Mouse (Mus musculus) thymus, postnatal 0 days (tissue): ENCODE data around the gene Dolpp1. TPM values are rescaled to one million over a fixed set of nuclear protein-coding genes. Genes with fewer than 3 reads are reported as not detected.
"Not testable (repeated sequence)": the region's sequence is repeated elsewhere in the genome, so short reads cannot be mapped to it uniquely, and the experiment has no call there.

Source experiments
- DNase-seq: peaks from one replicate; pipeline ENCODE4 v3.0.0-alpha.2; 2015; ENCODE audit warnings: low spot score
- polyA plus RNA-seq: library from polyadenylated mRNA; unstranded; fragments of >200 nt; fragmentation: Nextera tagmentation; extraction: Ambion mirVana; gene quantifications from 2 replicates; pipeline ENCODE4 v1.2.1, GENCODE M21; 2015

Gene Dolpp1
- polyA plus RNA-seq, 1 experiment from 2014 or later: 27.8 TPM

DNA sequence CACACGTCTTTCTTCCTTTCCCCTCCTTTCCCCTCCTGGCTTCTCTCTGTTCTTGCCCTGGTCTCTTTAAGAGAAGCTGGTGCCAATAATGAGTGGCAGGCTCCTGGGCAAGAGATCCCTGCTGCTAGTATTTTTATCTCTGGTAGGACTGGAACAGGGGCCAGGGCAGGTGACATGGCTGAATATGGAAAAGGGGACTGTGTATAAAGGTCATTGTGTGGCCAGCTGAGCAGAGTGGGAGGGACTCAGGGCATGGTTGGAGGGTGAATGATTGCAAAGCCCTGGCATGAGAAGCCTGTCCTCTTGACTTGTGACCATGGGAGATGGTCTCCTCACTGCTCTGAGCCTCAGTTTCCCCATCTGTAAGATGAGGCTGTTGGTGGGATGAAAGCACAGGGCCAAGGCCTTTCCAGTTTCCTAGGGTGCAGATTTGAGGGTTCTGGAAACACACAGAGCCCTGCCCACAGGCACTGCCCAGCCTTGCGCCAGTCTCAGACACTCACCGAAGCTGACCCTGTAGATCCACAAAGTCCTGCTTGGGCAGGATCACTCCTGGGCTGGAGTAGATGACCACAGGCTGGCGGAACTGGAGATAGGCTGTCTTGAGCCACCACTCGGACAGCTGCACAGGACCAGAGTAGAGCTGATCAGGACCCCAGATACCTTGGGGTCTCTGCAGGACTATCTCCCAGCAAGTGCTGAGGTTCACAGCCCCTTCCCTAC lies 17.6 kb downstream of the Dolpp1 start:
- no peak for DNase-seq

DNA sequence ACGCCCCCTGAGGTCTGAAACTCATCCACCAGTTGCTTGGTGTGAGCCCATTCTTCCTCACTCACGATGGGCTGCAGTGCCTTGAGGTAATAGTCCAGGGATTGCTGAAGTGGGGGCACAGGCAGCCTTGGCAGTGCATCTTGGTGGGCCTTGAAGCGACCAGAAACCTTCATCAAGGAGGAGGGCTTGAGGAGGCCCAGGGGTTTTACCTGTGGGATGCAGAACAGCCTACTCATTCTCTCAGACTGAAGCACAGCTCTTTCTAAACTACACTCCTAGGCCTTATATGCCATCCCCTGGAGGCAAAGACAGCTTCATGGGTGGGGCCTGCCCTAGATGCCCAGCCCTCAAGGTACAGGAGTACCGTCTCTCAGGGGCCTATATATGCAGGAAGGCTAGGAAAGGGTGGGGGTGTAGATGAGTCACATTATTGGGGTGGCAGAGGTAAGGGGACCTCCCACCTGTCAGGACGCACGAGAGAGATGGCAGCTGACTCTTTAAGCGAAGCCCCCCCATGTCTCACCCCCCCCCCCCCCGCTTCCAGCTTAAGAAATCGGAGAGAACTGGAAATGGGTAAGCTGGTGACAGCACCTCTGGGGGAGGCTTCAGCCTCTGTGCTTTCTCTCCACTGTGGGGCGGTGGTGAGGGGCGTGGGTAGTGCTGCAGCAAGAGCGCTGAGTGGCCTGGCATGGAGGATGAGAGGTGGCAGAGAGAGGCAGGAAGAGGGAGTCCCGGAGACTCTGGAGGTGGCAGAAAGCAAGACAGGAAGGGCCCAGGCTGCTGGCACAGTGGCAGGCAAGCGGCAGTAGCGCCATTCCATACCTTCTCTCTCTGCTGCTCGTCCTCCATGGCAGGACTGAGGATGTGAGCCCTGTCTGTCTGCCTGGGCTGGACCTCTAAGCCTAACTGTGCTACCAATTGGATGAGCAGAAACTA lies 21.3 kb downstream of the Dolpp1 start:
- DNase-seq: no peak

DNA sequence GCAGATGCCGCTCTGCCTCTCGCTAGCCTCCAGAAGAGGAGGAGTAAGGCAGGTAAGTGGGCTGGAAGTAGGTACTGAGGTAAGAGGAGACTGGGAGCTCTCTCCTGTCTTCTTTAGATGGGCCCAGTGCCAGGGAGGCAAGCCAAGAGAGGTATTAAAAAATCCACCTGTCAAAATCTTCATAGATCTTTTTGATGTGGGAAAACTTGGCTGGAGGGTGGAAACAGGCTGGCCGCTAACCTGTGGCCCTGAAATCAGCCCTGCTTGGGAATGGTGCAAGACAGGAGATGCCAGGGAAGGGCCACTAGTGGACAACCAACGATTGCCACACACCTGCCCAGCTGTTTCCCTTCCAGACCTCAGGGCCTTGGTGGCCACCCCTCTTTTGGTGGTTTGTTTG lies 22.0 kb downstream of the Dolpp1 start:
- no peak for DNase-seq

DNA sequence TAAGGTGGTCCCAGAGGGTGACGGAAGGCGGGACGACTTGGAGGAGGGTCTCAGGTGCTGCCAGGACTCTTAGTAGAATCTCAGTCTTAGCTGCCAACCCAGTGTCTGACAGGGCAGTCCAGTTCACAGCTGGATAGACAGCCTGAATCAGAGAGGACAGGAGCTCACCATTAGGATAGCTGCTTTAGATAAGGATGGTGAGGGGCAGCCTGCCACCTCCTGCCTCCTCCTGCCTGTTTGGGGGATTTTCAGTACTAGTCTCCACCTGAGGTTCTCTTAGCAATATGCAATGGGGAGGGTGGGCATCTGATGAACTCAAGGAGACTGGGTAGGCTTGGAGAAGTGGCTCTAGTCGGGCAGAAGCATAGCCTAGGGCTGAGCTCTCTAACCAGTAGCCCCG lies 22.6 kb downstream of the Dolpp1 start:
- no peak for DNase-seq

DNA sequence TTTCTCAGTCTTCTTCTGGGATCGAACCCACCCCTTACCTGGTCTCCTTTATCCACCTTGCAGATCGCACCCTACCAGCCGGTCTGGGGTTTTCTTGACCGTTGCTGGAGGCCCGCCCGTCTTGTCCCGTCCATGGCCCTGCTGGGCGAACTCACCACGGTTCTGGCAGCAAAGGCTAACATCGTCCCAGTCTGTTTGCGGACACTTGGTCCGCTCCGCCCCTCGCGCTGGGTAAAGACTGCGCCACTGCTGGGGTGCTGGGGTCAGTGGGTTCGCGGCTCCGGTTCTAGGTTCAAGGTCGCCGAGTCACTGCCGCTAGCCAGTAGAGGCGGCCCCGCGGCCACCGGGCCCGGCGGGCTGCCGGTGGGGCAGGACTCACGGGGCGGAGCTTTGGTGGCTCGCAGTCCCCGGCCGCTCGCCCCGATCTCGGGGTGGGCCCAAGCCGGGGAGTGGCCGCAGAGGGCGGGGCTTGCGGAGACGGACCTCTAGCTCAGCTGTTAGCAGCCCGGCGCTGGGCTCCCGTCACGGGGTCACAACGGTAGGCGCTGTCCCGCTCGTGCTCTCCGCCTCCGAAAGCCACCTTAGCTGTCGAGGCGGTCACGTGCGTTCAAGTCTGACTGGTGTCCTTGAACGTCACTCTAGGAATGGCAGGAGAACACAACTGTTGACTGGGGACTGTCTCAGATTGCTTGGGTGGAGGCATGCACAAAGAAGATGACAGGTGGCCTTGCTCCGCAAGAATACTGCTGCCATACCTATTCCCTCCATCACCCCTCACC lies 23.3 kb downstream of the Dolpp1 start, which contains the start of gene Crat:
Gene Crat (minus strand): TSS at position 657 of the 779 bp plus-strand sequence.
- DNase-seq: no peak

DNA sequence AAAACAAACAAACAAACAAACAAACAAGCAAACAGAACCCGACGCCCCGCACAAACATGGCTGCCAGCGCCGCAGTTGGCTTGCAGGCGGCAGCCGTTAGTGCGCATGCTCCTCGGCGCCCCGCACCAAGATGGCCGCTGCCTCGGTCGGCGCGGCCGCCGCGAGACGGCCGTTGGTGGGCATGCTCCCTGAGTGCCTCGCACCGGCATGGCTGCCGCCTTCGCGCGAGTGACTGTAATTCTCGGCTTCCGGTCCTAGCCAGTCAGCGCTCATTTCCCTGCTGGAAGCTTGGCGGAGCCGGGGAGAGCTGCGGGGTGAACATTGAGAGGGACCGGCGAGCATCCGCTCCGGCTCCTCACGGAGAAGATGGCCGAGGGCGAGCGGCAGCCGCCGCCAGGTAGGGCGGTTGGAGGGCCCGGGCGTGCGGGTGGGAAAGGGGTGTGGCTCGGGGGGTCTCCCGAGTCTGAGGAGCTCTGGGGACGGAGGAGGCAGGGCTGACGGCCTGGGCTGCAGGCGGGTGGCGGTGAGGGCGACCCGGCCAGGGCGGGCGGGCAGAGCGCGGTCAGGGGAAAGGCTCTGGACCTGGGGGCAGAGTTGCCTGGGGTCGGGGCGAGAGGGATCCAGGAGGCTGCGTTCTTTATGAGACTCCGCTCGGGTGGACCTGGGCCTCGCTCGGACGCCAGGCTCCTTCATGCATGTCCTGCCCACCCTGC lies 24.0 kb downstream of the Dolpp1 start, which contains the start of gene Ptpa:
Gene Ptpa (plus strand): TSS at position 104 of the 713 bp plus-strand sequence.
- peak; percentile 96 for DNase-seq

DNA sequence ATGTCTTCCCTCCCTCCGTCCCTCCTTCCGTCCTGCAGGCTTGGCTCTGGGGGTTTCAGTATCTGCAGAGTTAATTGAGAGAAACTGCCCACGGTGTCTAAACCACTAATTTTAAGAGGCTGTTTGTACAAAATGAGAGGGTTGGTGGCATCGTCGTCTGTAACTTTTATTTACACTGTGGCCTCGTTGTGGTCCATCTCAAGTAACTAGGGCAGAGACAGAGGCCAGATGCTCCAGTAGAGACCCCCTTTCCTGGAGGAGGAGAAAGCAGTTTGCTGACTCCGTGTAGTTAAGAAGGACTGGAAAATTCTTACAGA lies 24.6 kb downstream of the Dolpp1 start:
- DNase-seq: no peak

DNA sequence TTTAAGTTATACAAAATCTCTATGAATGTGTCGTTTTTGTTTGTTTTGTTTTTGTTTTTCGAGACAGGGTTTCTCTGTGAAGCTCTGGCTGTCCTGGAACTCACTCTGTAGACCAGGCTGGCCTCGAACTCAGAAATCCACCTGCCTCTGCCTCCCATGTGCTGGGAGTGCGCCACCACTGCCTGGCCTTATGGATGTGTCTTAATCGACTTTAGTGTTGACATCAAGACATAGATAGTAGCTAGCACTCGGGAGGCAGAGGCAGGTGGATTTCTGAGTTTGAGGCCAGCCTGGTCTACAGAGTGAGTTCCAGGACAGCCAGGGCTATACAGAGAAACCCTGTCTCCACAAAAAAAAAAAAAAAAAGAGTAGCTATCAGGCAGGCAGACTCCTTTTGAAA lies 25.1 kb downstream of the Dolpp1 start:
- DNase-seq: not testable (repeated sequence)

DNA sequence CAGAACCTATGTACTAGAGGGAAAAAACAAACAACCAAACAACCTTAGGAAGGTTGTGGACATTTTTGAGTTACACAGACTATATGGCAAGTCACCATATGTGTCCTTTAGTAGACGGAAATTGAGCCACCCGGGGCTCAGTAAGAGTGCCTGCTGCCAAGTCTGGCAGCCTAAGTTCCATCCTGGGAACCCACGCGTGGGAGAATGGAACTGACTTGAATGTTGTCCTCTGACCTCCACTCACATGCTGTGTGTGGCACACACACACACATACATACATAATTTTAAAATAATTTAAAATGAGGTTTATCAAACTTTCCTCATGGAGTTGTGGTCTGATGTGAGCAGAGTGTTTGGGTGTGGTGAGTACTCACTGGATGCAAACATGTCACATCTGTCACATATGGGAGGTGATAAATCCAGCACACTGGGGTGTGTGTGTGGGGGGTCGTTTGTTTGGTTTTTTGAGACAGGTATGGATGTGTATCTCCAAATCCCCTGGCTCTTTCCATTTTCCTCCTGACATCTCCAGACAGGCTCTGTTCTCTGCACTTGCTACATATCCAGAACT lies 25.6 kb downstream of the Dolpp1 start:
- no peak for DNase-seq

DNA sequence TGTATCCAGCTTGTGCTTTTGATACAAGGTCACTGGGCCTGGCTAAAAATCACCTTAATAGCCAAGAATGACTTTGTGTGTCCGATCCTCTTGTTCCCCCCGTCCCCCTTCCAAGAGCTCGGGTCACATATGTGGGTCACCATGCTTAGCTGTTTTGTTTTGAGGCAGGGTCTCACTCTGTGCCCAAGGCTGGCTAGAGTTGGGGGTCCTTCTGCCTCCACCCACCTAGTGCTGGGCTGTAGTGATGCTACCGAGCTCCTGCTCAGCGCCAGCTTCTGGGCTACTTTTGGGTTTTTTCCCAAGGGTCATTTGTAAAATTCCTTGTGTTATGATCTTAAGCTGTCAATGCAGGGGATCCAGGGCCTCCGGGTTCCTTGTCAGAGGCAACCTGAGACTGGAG lies 26.2 kb downstream of the Dolpp1 start:
- DNase-seq: no peak

DNA sequence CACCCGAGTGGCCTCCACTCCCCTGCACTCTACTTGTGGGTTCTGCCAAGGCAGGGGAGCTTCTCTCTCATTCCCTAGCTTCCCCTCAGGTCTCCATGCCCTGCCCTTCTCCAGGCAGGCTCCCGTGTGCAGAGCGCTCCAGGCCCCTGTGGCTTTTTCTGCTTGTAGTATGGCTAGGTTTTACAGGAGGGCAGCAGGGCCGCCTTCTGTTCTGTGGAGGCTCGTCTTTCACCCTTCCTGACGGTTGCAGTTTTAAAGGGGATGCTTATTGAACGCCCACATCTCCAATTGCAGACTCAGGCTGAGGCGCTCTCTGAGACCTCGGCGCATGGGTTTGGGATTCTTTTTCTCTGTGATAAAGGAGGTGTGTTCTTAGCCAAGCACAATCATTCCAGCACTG lies 27.1 kb downstream of the Dolpp1 start:
- DNase-seq: no peak

DNA sequence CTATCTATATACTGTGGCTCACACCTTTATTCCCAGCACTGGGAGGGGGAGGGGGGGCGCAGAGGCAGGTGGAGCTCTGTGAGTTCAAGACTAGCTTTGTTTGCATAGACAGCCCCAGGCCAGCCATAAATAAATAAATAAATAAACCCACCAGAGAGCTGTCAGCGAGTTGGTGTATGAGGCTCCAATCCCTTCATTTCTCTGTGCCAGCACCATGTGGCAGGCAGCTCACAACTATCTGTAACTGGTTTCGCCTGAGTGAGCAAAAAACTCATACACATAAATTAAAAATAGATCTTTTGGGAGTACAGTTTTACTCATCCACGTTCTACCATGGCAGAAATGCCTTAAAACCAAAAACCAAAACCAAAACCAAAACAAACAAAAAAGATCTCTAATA lies 29.4 kb downstream of the Dolpp1 start:
- no peak for DNase-seq

DNA sequence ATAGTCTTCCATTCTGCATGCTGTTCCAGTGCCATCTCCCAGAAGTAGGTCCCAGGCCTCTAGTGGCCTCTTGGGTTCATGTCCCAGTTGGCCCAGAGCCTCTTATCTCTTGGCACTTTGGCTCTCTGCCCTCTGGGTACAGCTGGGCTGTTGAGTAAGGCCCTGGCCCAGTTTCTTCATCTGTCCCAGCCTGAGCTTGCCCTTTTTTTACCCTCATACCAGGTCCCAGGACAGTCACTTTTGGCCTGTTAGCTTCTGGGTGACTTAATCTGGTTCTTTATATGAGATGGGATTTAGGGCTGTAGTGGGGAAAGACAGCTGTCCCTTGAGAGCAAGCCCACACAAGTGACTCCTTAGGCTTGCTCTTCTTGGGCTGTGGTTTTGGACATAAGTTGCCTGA lies 37.1 kb downstream of the Dolpp1 start:
- DNase-seq: no peak

DNA sequence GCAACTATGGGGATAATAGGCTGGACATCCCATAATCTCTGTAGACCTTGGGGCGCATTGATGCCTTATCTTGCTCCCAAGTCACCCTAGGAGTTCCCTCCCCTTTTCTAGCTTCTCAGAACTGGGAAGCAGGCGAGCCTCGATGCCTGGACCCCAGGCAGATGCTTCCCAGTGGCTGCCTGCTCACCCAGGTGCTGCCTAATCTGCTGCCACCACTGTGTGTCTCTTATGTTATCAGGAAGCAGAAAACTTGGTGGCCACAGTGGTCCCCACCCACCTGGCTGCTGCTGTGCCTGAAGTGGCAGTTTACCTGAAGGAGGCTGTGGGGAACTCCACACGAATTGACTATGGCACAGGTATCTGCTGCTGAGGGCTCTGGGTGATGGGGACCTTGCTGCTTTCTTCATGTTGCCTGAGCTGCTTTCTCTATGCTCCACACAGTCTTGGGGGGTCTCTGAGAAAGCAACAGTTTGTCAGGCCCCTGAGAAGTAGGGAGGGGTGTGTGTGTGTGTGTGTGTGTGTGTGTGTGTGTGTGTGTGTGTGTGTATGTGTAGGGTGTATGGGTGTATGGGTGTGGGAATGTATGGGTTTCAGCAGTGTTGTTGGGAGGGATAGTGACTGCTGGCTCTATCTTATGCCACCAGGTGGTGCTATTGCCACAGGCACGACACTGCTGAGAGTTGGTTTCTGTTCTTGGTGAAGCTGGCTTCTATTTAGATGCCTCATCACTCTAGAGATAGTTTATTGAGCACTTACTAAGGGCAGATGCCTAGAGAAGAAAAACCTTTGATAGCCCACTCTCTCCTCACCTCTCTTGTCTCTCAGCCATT lies 43.5 kb downstream of the Dolpp1 start:
- peak; percentile 77 for DNase-seq

DNA sequence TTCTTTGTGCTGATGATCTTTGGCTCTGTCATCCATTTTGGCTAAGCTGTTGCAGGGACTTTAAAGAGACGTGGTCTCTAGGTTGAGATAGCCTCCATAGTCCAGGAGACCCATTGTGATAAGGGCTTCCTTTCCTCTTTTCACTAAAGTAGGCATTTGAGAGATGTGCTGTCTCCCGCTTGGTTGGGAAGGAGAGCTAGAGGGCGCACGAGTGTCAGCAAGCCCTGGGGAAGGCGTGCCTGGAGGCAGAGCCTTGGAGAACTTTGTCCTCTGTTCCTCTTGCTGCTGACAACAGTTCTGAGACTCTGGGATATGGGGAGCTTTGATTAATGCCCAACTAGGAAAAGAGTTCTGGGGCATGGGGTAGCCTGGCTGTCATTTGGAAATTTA lies 44.1 kb downstream of the Dolpp1 start:
- no peak for DNase-seq

DNA sequence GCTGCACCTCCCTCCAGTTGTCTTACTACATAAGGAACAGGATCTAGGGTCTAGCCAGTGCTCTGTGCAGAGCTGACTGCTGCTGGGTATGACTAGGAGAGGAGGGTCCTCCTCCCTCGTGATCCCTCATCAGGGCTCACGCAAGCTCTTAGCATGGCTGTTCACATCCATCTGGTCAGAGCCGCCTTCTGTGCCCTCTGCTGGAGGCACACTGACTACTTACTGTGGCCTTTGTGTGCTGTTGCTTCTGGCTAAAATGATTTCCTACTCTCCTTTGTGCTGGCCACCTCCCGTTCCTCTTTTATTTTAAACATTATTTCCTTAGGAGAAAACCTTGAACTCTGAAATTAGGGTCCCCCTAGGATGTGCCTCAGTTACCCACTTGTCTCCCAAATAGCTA lies 44.8 kb downstream of the Dolpp1 start:
- DNase-seq: no peak

DNA sequence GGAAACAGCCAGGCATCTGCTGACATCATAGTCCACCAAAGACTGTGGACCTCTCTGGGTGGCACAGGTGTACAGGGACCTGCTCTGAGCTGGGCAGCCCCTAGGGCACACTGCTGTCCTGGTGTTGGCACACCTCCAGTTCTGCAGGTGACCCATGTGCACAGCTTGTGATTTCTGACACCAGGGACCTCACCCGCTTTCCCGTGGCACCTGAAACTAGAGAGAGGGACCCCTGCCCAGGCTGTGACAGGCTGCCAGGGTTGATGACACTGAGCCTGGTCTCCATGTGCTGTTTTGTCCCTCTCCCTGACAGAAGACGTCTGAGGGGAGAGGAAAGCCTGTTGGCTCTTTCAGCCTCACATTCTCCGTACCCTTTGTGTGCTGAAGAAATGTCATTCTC lies 45.7 kb downstream of the Dolpp1 start:
- DNase-seq: no peak

DNA sequence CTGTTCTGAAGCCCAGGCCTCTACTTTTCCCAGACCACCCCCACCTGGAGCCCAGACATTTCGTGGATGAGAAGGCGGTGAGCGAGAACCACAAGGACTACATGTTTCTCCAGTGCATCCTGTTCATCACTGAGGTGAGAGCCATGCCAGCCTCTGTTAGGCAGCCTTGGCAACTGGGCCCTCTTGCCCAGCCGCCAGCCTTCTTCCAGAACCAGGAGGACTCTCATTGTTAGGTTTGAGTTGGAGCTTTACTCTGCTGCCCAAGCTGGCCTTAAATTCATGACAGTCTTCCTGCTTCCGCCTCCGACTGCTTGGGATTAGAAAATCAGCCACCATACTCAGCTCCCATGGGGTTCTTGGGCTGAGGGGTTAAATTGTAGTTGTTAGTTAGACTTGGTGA lies 47.6 kb downstream of the Dolpp1 start:
- DNase-seq: no peak

DNA sequence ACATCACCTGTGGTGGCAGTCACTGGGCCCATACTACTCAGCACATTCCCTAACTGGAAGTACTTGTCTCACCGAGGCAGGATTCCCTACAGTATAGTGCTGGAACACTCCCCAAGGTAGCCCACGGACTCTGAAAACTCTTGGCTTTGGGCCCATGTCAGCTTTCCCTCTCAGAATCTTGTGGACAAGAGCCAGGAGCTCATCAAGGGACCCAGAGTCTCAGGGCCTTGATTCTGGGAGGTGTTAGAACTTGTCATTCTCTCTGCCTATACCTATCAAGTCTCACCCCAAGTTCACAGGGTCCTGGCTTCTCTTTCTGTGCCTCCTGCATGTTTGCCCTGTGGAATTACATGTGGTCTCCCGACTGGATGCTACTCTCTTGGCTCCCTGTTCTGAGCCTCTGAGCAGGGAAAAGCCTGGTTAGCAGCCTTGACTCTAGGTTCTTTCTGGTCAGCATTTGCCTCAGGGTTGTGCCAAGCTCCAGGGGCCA lies 48.2 kb downstream of the Dolpp1 start:
- no peak for DNase-seq
